Comparison of ENCODE assay signal across 9 mouse cellular contexts in genomic region chr2:153475114-153476112, GRCm38 (mm10). TPM values are rescaled to one million over a fixed set of nuclear protein-coding genes. Genes with fewer than 3 reads are reported as not detected.
A peak's percentile ranks its signal among the peaks of the same experiment; 100 is the strongest.
DNase-seq lines count a peak whose midpoint lies in the region; ATAC-seq and TF ChIP-seq lines count a peak whose summit lies in the region.
"Had no signal": no experiment of that assay in that cellular context is flagged by ENCODE, and none has a peak within 500 bp of the region (broad histone marks: within the 10 kb centered on the region; RNA-seq: fewer than 3 reads in every experiment).

No protein-coding gene starts in this region.

- TF ChIP-seq CTCF in brain, embryonic 14.5 days (IDR thresholded peaks at IDR 0.05; ENCODE audit: borderline replicate concordance, extremely low read depth, insufficient read depth, insufficient read length), result no peak

- no peak for ATAC-seq in liver, embryonic 11.5 days (replicated peaks; ENCODE audit: low FRiP score)
- peak; percentile 72 for ATAC-seq in heart, embryonic 16.5 days (replicated peaks; ENCODE audit: extremely low read depth, insufficient read depth, low FRiP score)
- ATAC-seq in limb, embryonic 15.5 days (ENCODE audit: insufficient number of reproducible peaks, low FRiP score, low TSS enrichment, low read depth), result no peak

- H3K4me2 ChIP-seq in liver, embryonic 11.5 days, result no peak overlapping the region
- H3K4me2 ChIP-seq in heart, embryonic 16.5 days (ENCODE audit: low read depth, low read length), result peak overlapping the region; percentile 2; the same call in 1 of the 2 replicates
- no peak overlapping the region for H3K4me2 ChIP-seq in limb, embryonic 15.5 days

- no peak overlapping the region for H3K4me3 ChIP-seq in liver, embryonic 11.5 days (ENCODE audit: low read depth, low read length)
- H3K4me3 ChIP-seq in heart, embryonic 16.5 days (ENCODE audit: low read length), result no peak overlapping the region
- no peak overlapping the region for H3K4me3 ChIP-seq in limb, embryonic 15.5 days

- DNase-seq in liver, embryonic 11.5 days (ENCODE audit: low spot score), result no peak
- no peak for DNase-seq in liver
- peak; percentile 58 for DNase-seq in brain, embryonic 14.5 days (ENCODE audit: low read depth)
- no peak for DNase-seq in embryo, embryonic 11 days
- DNase-seq in right cerebral cortex, postnatal 36 days (ENCODE audit: low spot score in 2 of 2), result no peak
- DNase-seq in layer of hippocampus, adult 11-12 months (ENCODE audit: low spot score), result no peak

- H3K36me3 ChIP-seq in liver, embryonic 11.5 days (ENCODE audit: control insufficient read depth, insufficient read depth, low read length), result no peaks in the 10 kb centered on the region
- H3K36me3 ChIP-seq in heart, embryonic 16.5 days (ENCODE audit: control insufficient read depth, insufficient read depth), result no peaks in the 10 kb centered on the region
- no peaks in the 10 kb centered on the region for H3K36me3 ChIP-seq in limb, embryonic 15.5 days

- peak overlapping the region; percentile 16; the same call in 1 of the 2 replicates for H3K27ac ChIP-seq in liver, embryonic 11.5 days (ENCODE audit: low read depth, low read length)
- peak overlapping the region; percentile 85 for H3K27ac ChIP-seq in heart, embryonic 16.5 days (ENCODE audit: low read length)
- H3K27ac ChIP-seq in limb, embryonic 15.5 days, result peak overlapping the region; percentile 51
- H3K27ac ChIP-seq: liver, embryonic 14.5 days had no signal

- 0 out of 2 replicates have a peak overlapping the region, but pooled peaks have one; percentile 4 for H3K9ac ChIP-seq in liver, embryonic 11.5 days (ENCODE audit: low read depth, low read length)
- peak overlapping the region; percentile 23; the same call in 1 of the 2 replicates for H3K9ac ChIP-seq in heart, embryonic 16.5 days (ENCODE audit: low read length)
- no peak overlapping the region for H3K9ac ChIP-seq in limb, embryonic 15.5 days
- H3K9ac ChIP-seq: liver, embryonic 14.5 days had no signal

- TF ChIP-seq POLR2A in brain, embryonic 14.5 days (IDR thresholded peaks at IDR 0.05; ENCODE audit: borderline replicate concordance, extremely low read depth, insufficient read depth, insufficient read length, poor library complexity, severe bottlenecking), result no peak

- H3K9me3 ChIP-seq in liver, embryonic 11.5 days (ENCODE audit: control insufficient read depth, low read length), result no peaks in the 10 kb centered on the region
- no peaks in the 10 kb centered on the region for H3K9me3 ChIP-seq in heart, embryonic 16.5 days (replicated peaks; ENCODE audit: control insufficient read depth, low read length)
- H3K9me3 ChIP-seq in limb, embryonic 15.5 days, result no peaks in the 10 kb centered on the region

- H3K4me1 ChIP-seq in liver, embryonic 11.5 days (replicated peaks; ENCODE audit: control insufficient read depth, insufficient read depth, low read length), result peaks cover 42% of the 10 kb centered on the region
- H3K4me1 ChIP-seq in heart, embryonic 16.5 days (ENCODE audit: control insufficient read depth, insufficient read depth, low read length), result peaks cover 37% of the 10 kb centered on the region
- H3K4me1 ChIP-seq in limb, embryonic 15.5 days, result peaks cover 18% of the 10 kb centered on the region

- 43% methylated on average over 4 of the region's 4 CpGs for WGBS in liver, embryonic 11.5 days
- 9% methylated on average over 4 of the region's 4 CpGs for WGBS in heart, embryonic 16.5 days
- 34% methylated on average over 4 of the region's 4 CpGs for WGBS in limb, embryonic 15.5 days

- no peaks in the 10 kb centered on the region for H3K27me3 ChIP-seq in liver, embryonic 11.5 days (replicated peaks; ENCODE audit: control insufficient read depth, insufficient read depth, low read length)
- H3K27me3 ChIP-seq in heart, embryonic 16.5 days (ENCODE audit: control insufficient read depth, insufficient read depth, low read length), result no peaks in the 10 kb centered on the region
- H3K27me3 ChIP-seq in limb, embryonic 15.5 days, result no peaks in the 10 kb centered on the region

RNA-seq across cellular contexts. Expression of gene 4930404H24Rik, which starts 17.2 kb away (rescaled TPM):
- polyA plus RNA-seq in liver, embryonic 11.5 days (2014; fragmentation: Nextera tagmentation; extraction: Ambion mirVana), result not detected in 2 replicates
- not detected in 2 replicates for polyA plus RNA-seq in brain, embryonic 14.5 days (2012; rRNA removed)
- polyA plus RNA-seq in heart, embryonic 16.5 days (2015; fragmentation: Nextera tagmentation; extraction: Ambion mirVana), result not detected in 2 replicates
- not detected in 2 replicates for polyA plus RNA-seq in limb, embryonic 15.5 days (2015; fragmentation: Nextera tagmentation; extraction: Ambion mirVana)
- polyA plus RNA-seq: liver, embryonic 14.5 days had no signal

RNA-seq across cellular contexts. Expression of gene Nol4l, which starts 54.4 kb away (rescaled TPM):
- 14.1 and 15.8 TPM in 2 replicates for polyA plus RNA-seq in liver, embryonic 11.5 days (2014; fragmentation: Nextera tagmentation; extraction: Ambion mirVana)
- 70.2 and 101 TPM in 2 replicates for polyA plus RNA-seq in brain, embryonic 14.5 days (2012; rRNA removed)
- 7.0 and 8.5 TPM in 2 replicates for polyA plus RNA-seq in heart, embryonic 16.5 days (2015; fragmentation: Nextera tagmentation; extraction: Ambion mirVana)
- polyA plus RNA-seq in limb, embryonic 15.5 days (2015; fragmentation: Nextera tagmentation; extraction: Ambion mirVana), result 7.6 and 8.5 TPM in 2 replicates

Comparison
In these comparisons a context has a peak if more than half of its experiments do, and no peak if none do; other contexts are left out.
1. H3K27ac ChIP-seq: peak in every context shown above with its lines; median percentile 85 in heart, embryonic 16.5 days; 51 in limb, embryonic 15.5 days; 16 in liver, embryonic 11.5 days.